Mouse (Mus musculus) MEL (cell line): ENCODE data around the gene Dhrs3. TPM values are rescaled to one million over a fixed set of nuclear protein-coding genes. Genes with fewer than 3 reads are reported as not detected.

Experiments used
- DNase-seq: peaks from one replicate; pipeline ENCODE4 v3.0.0; 2011; ENCODE audit warnings: low read depth, low spot score
- H3K27ac ChIP-seq: 2 replicates; pipeline ENCODE4 v1.5.1; 2012; ENCODE audit warnings: low read depth, mild to moderate bottlenecking, control low read depth, low read length, moderate library complexity; ENCODE audit not compliant: control insufficient read depth
- H3K27me3 ChIP-seq, 2 experiments: fragments of 150-350 bp in 1 of 2; sonication (generic) in 1 of 2; 2 replicates each; pipeline ENCODE4 v1.6.1; 2012; ENCODE audit warnings: low read length in 2 of 2, mild to moderate bottlenecking in 2 of 2, improper control_type of control experiment in 1 of 2, moderate library complexity in 1 of 2; ENCODE audit not compliant: insufficient read depth in 2 of 2, control insufficient read depth in 1 of 2
- H3K36me3 ChIP-seq, 2 experiments: 2 replicates each; pipeline ENCODE4 v1.6.1; 2012 to 2014; ENCODE audit warnings: low read length in 2 of 2, improper control_type of control experiment in 1 of 2, inconsistent platforms in 1 of 2, mild to moderate bottlenecking in 1 of 2; ENCODE audit not compliant: insufficient read depth in 2 of 2, control insufficient read depth in 1 of 2
- H3K4me1 ChIP-seq, 2 experiments: fragments of 150-350 bp in 1 of 2; sonication (generic) in 1 of 2; 2 replicates each; pipeline ENCODE4 v1.6.1; 2012; ENCODE audit warnings: low read length in 2 of 2, improper control_type of control experiment in 1 of 2, mild to moderate bottlenecking in 1 of 2; ENCODE audit not compliant: insufficient read depth in 2 of 2, control insufficient read depth in 1 of 2
- H3K4me3 ChIP-seq, 2 experiments: fragments of 150-350 bp in 1 of 2; sonication (generic) in 1 of 2; 2 replicates each; pipeline ENCODE4 v1.5.1; 2012; ENCODE audit warnings: low read depth in 2 of 2, low read length in 2 of 2, mild to moderate bottlenecking in 2 of 2, moderate library complexity in 2 of 2, control low read depth in 1 of 2, improper control_type of control experiment in 1 of 2; ENCODE audit not compliant: control insufficient read depth in 1 of 2, insufficient read depth in 1 of 2
- H3K79me2 ChIP-seq: 2 replicates; pipeline ENCODE4 v1.6.1; 2012; ENCODE audit warnings: mild to moderate bottlenecking, low read length, moderate library complexity; ENCODE audit not compliant: control insufficient read depth, poor library complexity, insufficient read depth
- H3K9ac ChIP-seq: 2 replicates; pipeline ENCODE4 v1.6.1; 2012; ENCODE audit warnings: low read depth, mild to moderate bottlenecking, control low read depth, low read length, moderate library complexity; ENCODE audit not compliant: control insufficient read depth, poor library complexity, severe bottlenecking
- H3K9me3 ChIP-seq: fragments of 150-350 bp; sonication (generic); replicated peaks from 2 replicates; pipeline ENCODE4 v1.6.1; 2012; ENCODE audit warnings: mild to moderate bottlenecking, low read length, improper control_type of control experiment, moderate library complexity; ENCODE audit not compliant: insufficient read depth
- BHLHE40 ChIP-seq: IDR thresholded peaks from 2 replicates; pipeline ENCODE4 v1.6.1; 2012; ENCODE audit warnings: low read depth, mild to moderate bottlenecking, inconsistent platforms, low read length, improper control_type of control experiment, borderline replicate concordance
- CHD2 ChIP-seq: IDR thresholded peaks from 2 replicates; pipeline ENCODE4 v1.6.1; 2011; ENCODE audit warnings: low read length, improper control_type of control experiment
- CTCF ChIP-seq, 3 experiments: IDR thresholded peaks in 2 of 3; conservative IDR thresholded peaks in 1 of 3; 2 replicates each; pipeline ENCODE4 v1.5.1; 2011 to 2012; ENCODE audit warnings: low read length in 3 of 3, low read depth in 2 of 3, mild to moderate bottlenecking in 2 of 3, improper control_type of control experiment in 1 of 3, inconsistent platforms in 1 of 3, mixed read lengths in 1 of 3, moderate library complexity in 1 of 3; ENCODE audit not compliant: control insufficient read depth in 1 of 3, insufficient read depth in 1 of 3, poor library complexity in 1 of 3, severe bottlenecking in 1 of 3
- E2F4 ChIP-seq: IDR thresholded peaks from 2 replicates; pipeline ENCODE4 v1.6.1; 2011; ENCODE audit warnings: low read depth, low read length, improper control_type of control experiment, borderline replicate concordance
- ELF1 ChIP-seq: IDR thresholded peaks from 2 replicates; pipeline ENCODE4 v1.6.1; 2014; ENCODE audit warnings: low read depth, mild to moderate bottlenecking, inconsistent platforms, low read length, improper control_type of control experiment, moderate library complexity
- EP300 ChIP-seq, 2 experiments: IDR thresholded peaks; 2 replicates each; pipeline ENCODE4 v1.6.1; 2011; ENCODE audit warnings: improper control_type of control experiment in 2 of 2, low read length in 2 of 2, low read depth in 1 of 2, mild to moderate bottlenecking in 1 of 2
- ETS1 ChIP-seq: IDR thresholded peaks from 2 replicates; pipeline ENCODE4 v1.6.1; 2012; ENCODE audit warnings: low read depth, mild to moderate bottlenecking, inconsistent platforms, low read length, improper control_type of control experiment, moderate library complexity
- GABPA ChIP-seq: IDR thresholded peaks from 2 replicates; pipeline ENCODE4 v1.6.1; 2012; ENCODE audit warnings: low read depth, mild to moderate bottlenecking, inconsistent platforms, low read length, improper control_type of control experiment, moderate library complexity
- GATA1 ChIP-seq: IDR thresholded peaks from 2 replicates; pipeline ENCODE4 v1.6.1; 2011; ENCODE audit warnings: low read depth, low read length, improper control_type of control experiment
- JUND ChIP-seq: IDR thresholded peaks from 2 replicates; pipeline ENCODE4 v1.6.1; 2011; ENCODE audit warnings: low read depth, mild to moderate bottlenecking, improper control_type of control experiment, low read length
- MAX ChIP-seq: IDR thresholded peaks from 2 replicates; pipeline ENCODE4 v1.6.1; 2011; ENCODE audit warnings: low read length, improper control_type of control experiment
- MEF2A ChIP-seq: IDR thresholded peaks from 2 replicates; pipeline ENCODE4 v1.6.1; 2014; ENCODE audit warnings: low read depth, mild to moderate bottlenecking, inconsistent platforms, low read length, improper control_type of control experiment; ENCODE audit not compliant: poor library complexity, insufficient replicate concordance, severe bottlenecking; ENCODE audit errors: extremely low read depth
- MXI1 ChIP-seq: IDR thresholded peaks from 2 replicates; pipeline ENCODE4 v1.6.1; 2011; ENCODE audit warnings: mild to moderate bottlenecking, low read depth, low read length, improper control_type of control experiment
- MYB ChIP-seq: IDR thresholded peaks from 2 replicates; pipeline ENCODE4 v1.6.1; 2011; ENCODE audit warnings: mild to moderate bottlenecking, low read depth, low read length, improper control_type of control experiment
- NELFE ChIP-seq: IDR thresholded peaks from 2 replicates; pipeline ENCODE4 v1.6.1; 2011; ENCODE audit warnings: low read depth, low read length, improper control_type of control experiment
- POLR2AphosphoS2 ChIP-seq: IDR thresholded peaks from 2 replicates; pipeline ENCODE4 v1.6.1; 2011; ENCODE audit warnings: low read length, improper control_type of control experiment
- POLR2AphosphoS5 ChIP-seq: IDR thresholded peaks from 2 replicates; pipeline ENCODE4 v1.6.1; 2012; ENCODE audit warnings: low read depth, borderline replicate concordance, mild to moderate bottlenecking, inconsistent platforms, low read length, moderate library complexity, mixed read lengths
- RAD21 ChIP-seq: IDR thresholded peaks from 2 replicates; pipeline ENCODE4 v1.6.1; 2011; ENCODE audit warnings: mild to moderate bottlenecking, low read depth, low read length, improper control_type of control experiment
- SIN3A ChIP-seq: IDR thresholded peaks from 2 replicates; pipeline ENCODE4 v1.6.1; 2012; ENCODE audit warnings: low read length, improper control_type of control experiment, inconsistent platforms
- SMC3 ChIP-seq: IDR thresholded peaks from 2 replicates; pipeline ENCODE4 v1.6.1; 2011; ENCODE audit warnings: low read depth, low read length, improper control_type of control experiment
- TAL1 ChIP-seq: IDR thresholded peaks from 2 replicates; pipeline ENCODE4 v1.6.1; 2012; ENCODE audit warnings: mild to moderate bottlenecking, inconsistent platforms, low read length, moderate library complexity, mixed read lengths
- TBP ChIP-seq: IDR thresholded peaks from 2 replicates; pipeline ENCODE4 v1.8.0; 2011; ENCODE audit warnings: low read depth, low read length, improper control_type of control experiment
- TCF12 ChIP-seq: IDR thresholded peaks from 2 replicates; pipeline ENCODE4 v1.6.1; 2014; ENCODE audit warnings: low read depth, mild to moderate bottlenecking, inconsistent platforms, low read length, improper control_type of control experiment, moderate library complexity
- USF2 ChIP-seq, 2 experiments: IDR thresholded peaks; 2 replicates each; pipeline ENCODE4 v1.6.1; 2011 to 2012; ENCODE audit warnings: improper control_type of control experiment in 2 of 2, low read length in 2 of 2, borderline replicate concordance in 1 of 2, inconsistent platforms in 1 of 2, low read depth in 1 of 2, mild to moderate bottlenecking in 1 of 2; ENCODE audit not compliant: insufficient read depth in 1 of 2
- ZC3H11A ChIP-seq: IDR thresholded peaks from 2 replicates; pipeline ENCODE4 v1.6.1; 2012; ENCODE audit warnings: low read depth, mild to moderate bottlenecking, inconsistent platforms, low read length, improper control_type of control experiment
- ZKSCAN1 ChIP-seq: IDR thresholded peaks from 2 replicates; pipeline ENCODE4 v1.6.1; 2012; ENCODE audit warnings: low read depth, mild to moderate bottlenecking, inconsistent platforms, low read length, improper control_type of control experiment, moderate library complexity
- ZMIZ1 ChIP-seq: IDR thresholded peaks from 2 replicates; pipeline ENCODE4 v1.6.1; 2012; ENCODE audit warnings: low read depth, mild to moderate bottlenecking, inconsistent platforms, low read length, improper control_type of control experiment, moderate library complexity
- ZNF384 ChIP-seq: IDR thresholded peaks from 2 replicates; pipeline ENCODE4 v1.6.1; 2012; ENCODE audit warnings: low read depth, mild to moderate bottlenecking, inconsistent platforms, low read length, improper control_type of control experiment
- polyA plus RNA-seq, 2 experiments: library from polyadenylated mRNA; stranded (reverse) in 1 of 2; unstranded in 1 of 2; fragments of >175 nt in 1 of 2; fragments of >200 nt in 1 of 2; gene quantifications; 2 replicates each; pipeline versions ENCODE4 v1.2.1 to v1.2.4; 2012; ENCODE audit warnings: low replicate concordance in 2 of 2, low read depth in 1 of 2; ENCODE audit not compliant: insufficient read length in 2 of 2, insufficient read depth in 1 of 2, missing spikeins in 1 of 2
- total RNA-seq: library from RNA; depleted of rRNA; stranded (reverse); fragments of 300-350 nt; gene quantifications from 2 replicates; pipeline ENCODE4 v1.2.3, GENCODE M21; 2012

Gene Dhrs3
- total and polyA plus RNA-seq, 3 experiments = 0.89 to 2.2 TPM; not detected in 1

GRCm38 (mm10) chr4:144910281-144910680 lies 17.7 kb downstream of the Dhrs3 start:
- Histone ChIP-seq H3K27me3 (no peaks in the 10 kb centered on the region), H3K4me1 (peaks cover 10 to 31% of the 10 kb centered on the region in 2 experiments), H3K9ac (no peak overlapping the region), H3K27ac (no peak overlapping the region), H3K79me2 (no peaks in the 10 kb centered on the region)
- TF ChIP-seq GABPA (no peak), ZMIZ1 (no peak), USF2 (IDR thresholded peaks at IDR 0.05; ENCODE audit: borderline replicate concordance in 1 of 2, insufficient read depth in 1 of 2, low read depth in 1 of 2, low read length in 2 of 2) (no peak), ZNF384 (no peak), MYB (no peak), MEF2A (no peak), ELF1 (no peak)
- TF ChIP-seq, all 39 proteins: peak for 0
- no peak for DNase-seq
- Histone ChIP-seq H3K36me3 (peaks cover 0 to 12% of the 10 kb centered on the region in 2 experiments; a peak in 2 of 4 replicates), H3K4me3 (no peak overlapping the region), H3K9me3 (no peaks in the 10 kb centered on the region)

DNA sequence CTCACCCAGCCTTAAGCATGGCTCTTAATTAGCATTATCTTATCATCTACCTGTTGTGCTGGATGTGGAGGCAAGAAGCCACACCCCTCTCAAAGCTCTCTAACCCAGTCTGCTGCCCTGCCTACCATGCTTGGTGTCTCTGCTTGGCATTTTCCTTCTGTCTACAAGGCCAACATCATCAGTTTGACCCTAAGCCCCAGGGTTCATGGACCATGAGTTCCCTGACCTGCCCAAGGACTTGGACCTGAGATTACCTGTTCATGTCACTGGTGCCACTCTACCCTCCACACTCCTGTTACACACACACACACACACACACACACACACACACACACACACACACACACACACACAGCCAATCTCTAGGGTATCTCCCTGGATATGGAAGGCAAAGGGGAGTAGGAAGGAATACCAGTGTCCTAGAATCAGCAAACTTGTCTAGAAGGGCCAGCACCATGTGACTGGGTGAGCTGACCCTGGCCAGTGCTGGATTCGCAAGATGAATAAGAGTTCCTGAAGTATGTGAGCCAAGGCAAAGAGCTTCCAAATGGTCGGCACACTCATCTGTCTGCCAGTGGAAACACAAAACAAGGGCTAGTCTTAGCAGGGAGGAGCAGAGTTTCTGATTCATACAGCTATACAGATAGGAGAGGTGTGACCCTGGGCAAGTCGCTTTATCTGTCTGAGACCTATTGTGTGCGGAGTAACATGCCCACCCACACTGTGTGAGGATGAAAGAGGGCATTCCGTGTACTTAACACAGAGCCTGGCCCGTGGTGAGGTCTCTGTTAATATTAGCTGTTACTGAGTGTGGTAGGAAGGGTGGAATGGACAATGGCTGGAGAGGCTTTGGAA lies 20.9 kb downstream of the Dhrs3 start:
- Histone ChIP-seq H3K9me3 (no peaks in the 10 kb centered on the region), H3K79me2 (no peaks in the 10 kb centered on the region), H3K27me3 (no peaks in the 10 kb centered on the region), H3K27ac (peak overlapping the region; percentile 76), H3K36me3 (peaks cover 0 to 8% of the 10 kb centered on the region in 2 experiments; a peak in 2 of 4 replicates), H3K4me1 (peaks cover 7 to 18% of the 10 kb centered on the region in 2 experiments), H3K4me3 (no peak overlapping the region), H3K9ac (no peak overlapping the region)
- DNase-seq = peak; percentile 83
- peak; percentile 29; the same call in 1 of the 2 replicates for TF ChIP-seq TCF12
- TF ChIP-seq RAD21 = no peak
- TF ChIP-seq POLR2AphosphoS5 = no peak
- 0 out of 2 replicates have a peak, but pooled peaks have one; percentile 35 for TF ChIP-seq TBP
- TF ChIP-seq TAL1 = peak; percentile 36
- TF ChIP-seq ZNF384 = no peak
- TF ChIP-seq POLR2AphosphoS2 = no peak
- no peak for TF ChIP-seq MYB
- no peak for TF ChIP-seq MAX
- TF ChIP-seq EP300 (IDR thresholded peaks at IDR 0.05; ENCODE audit: low read depth in 1 of 2, low read length in 2 of 2) = peak; percentile 67 to 71
- TF ChIP-seq GATA1 = peak; percentile 77
- no peak for TF ChIP-seq CHD2
- TF ChIP-seq NELFE = 0 out of 2 replicates have a peak, but pooled peaks have one; percentile 21
- TF ChIP-seq E2F4 = no peak
- peak; percentile 34; the same call in 1 of the 2 replicates for TF ChIP-seq MXI1
- TF ChIP-seq SIN3A = peak; percentile 41; the same call in 1 of the 2 replicates
- no peak for TF ChIP-seq CTCF (IDR thresholded peaks at IDR 0.05 in 2 of 3, conservative IDR thresholded peaks at IDR 0.05 in 1 of 3; ENCODE audit: control insufficient read depth in 1 of 3, insufficient read depth in 1 of 3, low read depth in 2 of 3, low read length in 3 of 3, poor library complexity in 1 of 3, severe bottlenecking in 1 of 3)
- TF ChIP-seq SMC3 = no peak
- TF ChIP-seq ELF1 = no peak
- TF ChIP-seq JUND = peak; percentile 72; the same call in 1 of the 2 replicates
- TF ChIP-seq BHLHE40 = no peak
- TF ChIP-seq ETS1 = 0 out of 2 replicates have a peak, but pooled peaks have one; percentile 22
- TF ChIP-seq GABPA = no peak
- peak; percentile 88 for TF ChIP-seq ZKSCAN1
- TF ChIP-seq ZC3H11A = no peak
